Mouse (Mus musculus) bone marrow, adult 2 months (tissue): Measurements from ENCODE around the gene Stoml2.

Source experiments
- CTCF ChIP-seq: fragments of 200-500 bp; IDR thresholded peaks from 2 replicates; pipeline ENCODE4 v1.5.1; 2011; ENCODE audit warnings: low read length, control low read depth; ENCODE audit not compliant: control insufficient read depth, insufficient read depth
- POLR2A ChIP-seq: fragments of 200-500 bp; IDR thresholded peaks from 2 replicates; pipeline ENCODE4 v1.6.1; 2011; ENCODE audit warnings: low read depth, mild to moderate bottlenecking, control low read depth, low read length, borderline replicate concordance; ENCODE audit not compliant: control insufficient read depth

- no peak for TF ChIP-seq CTCF
- TF ChIP-seq POLR2A, result no peak
These were observed 19.4 kb downstream of the Stoml2 start for GRCm38 (mm10) chr4:43012091-43012490.
